Mouse (Mus musculus): Measurements from ENCODE around the gene Dscaml1. TPM values are rescaled to one million over a fixed set of nuclear protein-coding genes. Genes with fewer than 3 reads are reported as not detected.

Dscaml1 gene
- total and polyA plus RNA-seq, 3 experiments = not detected

DNA sequence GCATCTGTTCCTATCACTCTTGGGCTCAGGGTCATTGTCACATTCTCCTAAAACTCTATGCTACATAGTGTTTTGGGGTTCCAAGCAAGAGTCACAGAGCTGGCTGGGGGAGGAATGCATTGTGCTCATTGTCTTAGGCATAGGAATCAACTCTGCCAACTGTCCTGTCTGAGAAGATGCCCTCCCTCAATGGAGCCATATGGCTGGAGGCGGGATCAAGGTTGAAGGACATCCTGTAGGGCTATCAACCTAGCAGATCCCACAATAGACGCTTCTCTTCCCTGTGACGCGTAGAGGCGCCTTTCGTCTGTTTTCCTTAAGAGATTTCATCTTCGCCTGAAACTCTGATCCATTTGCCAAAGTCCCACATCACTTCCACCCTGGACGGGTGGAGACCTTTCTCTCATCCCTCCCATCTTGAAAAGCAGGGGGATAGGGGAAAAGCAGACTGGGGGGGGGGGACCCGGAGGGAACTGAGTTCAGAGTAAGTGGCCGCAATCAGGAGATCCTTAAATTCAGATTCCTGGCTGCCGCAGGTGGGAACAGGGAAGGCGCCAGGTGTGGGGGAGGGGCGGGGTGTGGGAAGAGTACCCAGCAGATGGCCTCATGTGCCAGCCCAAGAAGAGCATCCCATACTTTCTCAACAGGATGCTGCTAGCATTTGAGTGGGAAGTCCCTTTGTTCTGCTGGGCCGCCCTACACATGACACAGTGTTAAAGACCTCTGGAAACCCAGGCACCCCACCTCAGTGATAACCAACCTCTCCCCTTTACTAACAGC, 113.0 kb downstream of the Dscaml1 start:
- Histone ChIP-seq H3K9ac (ENCODE audit: control insufficient read depth, low read depth, low read length, poor library complexity, severe bottlenecking) (no peak overlapping the region), H3K36me3 (ENCODE audit: control insufficient read depth in 1 of 2, insufficient read depth in 2 of 2, low read length in 2 of 2) (no peaks in the 10 kb centered on the region), H3K27me3 (ENCODE audit: control insufficient read depth in 1 of 2, insufficient read depth in 2 of 2, low read length in 2 of 2) (no peaks in the 10 kb centered on the region), H3K4me3 (ENCODE audit: control insufficient read depth in 1 of 2, insufficient read depth in 1 of 2, low read depth in 2 of 2, low read length in 2 of 2) (no peak overlapping the region), H3K79me2 (ENCODE audit: control insufficient read depth, insufficient read depth, low read length, poor library complexity) (no peaks in the 10 kb centered on the region), H3K9me3 (replicated peaks; ENCODE audit: insufficient read depth, low read length) (no peaks in the 10 kb centered on the region), H3K27ac (ENCODE audit: control insufficient read depth, low read depth, low read length) (no peak overlapping the region), H3K4me1 (ENCODE audit: control insufficient read depth in 1 of 2, insufficient read depth in 2 of 2, low read length in 2 of 2) (no peaks in the 10 kb centered on the region)
- no peak for DNase-seq (ENCODE audit: low read depth, low spot score)
- no peak for TF ChIP-seq RAD21 (IDR thresholded peaks at IDR 0.05; ENCODE audit: low read depth, low read length)
- TF ChIP-seq ZKSCAN1 (IDR thresholded peaks at IDR 0.05; ENCODE audit: low read depth, low read length) = no peak
- TF ChIP-seq JUND (IDR thresholded peaks at IDR 0.05; ENCODE audit: low read depth, low read length) = no peak
- no peak for TF ChIP-seq POLR2AphosphoS5 (IDR thresholded peaks at IDR 0.05; ENCODE audit: borderline replicate concordance, low read depth, low read length)
- TF ChIP-seq ZMIZ1 (IDR thresholded peaks at IDR 0.05; ENCODE audit: low read depth, low read length) = no peak
- no peak for TF ChIP-seq MAX (IDR thresholded peaks at IDR 0.05; ENCODE audit: low read length)
- TF ChIP-seq E2F4 (IDR thresholded peaks at IDR 0.05; ENCODE audit: borderline replicate concordance, low read depth, low read length) = no peak
- TF ChIP-seq CTCF (IDR thresholded peaks at IDR 0.05 in 2 of 3, conservative IDR thresholded peaks at IDR 0.05 in 1 of 3; ENCODE audit: control insufficient read depth in 1 of 3, insufficient read depth in 1 of 3, low read depth in 2 of 3, low read length in 3 of 3, poor library complexity in 1 of 3, severe bottlenecking in 1 of 3) = no peak
- no peak for TF ChIP-seq MYC (IDR thresholded peaks at IDR 0.05; ENCODE audit: low read depth, low read length)

GRCm38 (mm10) chr9:45546024-45546638, 119.7 kb downstream of the Dscaml1 start:
- no peak for DNase-seq (ENCODE audit: low read depth, low spot score)
- Histone ChIP-seq H3K9me3 (replicated peaks; ENCODE audit: insufficient read depth, low read length) (no peaks in the 10 kb centered on the region), H3K36me3 (ENCODE audit: control insufficient read depth in 1 of 2, insufficient read depth in 2 of 2, low read length in 2 of 2) (no peaks in the 10 kb centered on the region), H3K9ac (ENCODE audit: control insufficient read depth, low read depth, low read length, poor library complexity, severe bottlenecking) (no peak overlapping the region), H3K4me1 (ENCODE audit: control insufficient read depth in 1 of 2, insufficient read depth in 2 of 2, low read length in 2 of 2) (no peaks in the 10 kb centered on the region), H3K27me3 (ENCODE audit: control insufficient read depth in 1 of 2, insufficient read depth in 2 of 2, low read length in 2 of 2) (no peaks in the 10 kb centered on the region), H3K4me3 (ENCODE audit: control insufficient read depth in 1 of 2, insufficient read depth in 1 of 2, low read depth in 2 of 2, low read length in 2 of 2) (no peak overlapping the region), H3K27ac (ENCODE audit: control insufficient read depth, low read depth, low read length) (no peak overlapping the region), H3K79me2 (ENCODE audit: control insufficient read depth, insufficient read depth, low read length, poor library complexity) (no peaks in the 10 kb centered on the region)
- TF ChIP-seq HCFC1 (IDR thresholded peaks at IDR 0.05; ENCODE audit: low read depth, low read length) = no peak

DNA sequence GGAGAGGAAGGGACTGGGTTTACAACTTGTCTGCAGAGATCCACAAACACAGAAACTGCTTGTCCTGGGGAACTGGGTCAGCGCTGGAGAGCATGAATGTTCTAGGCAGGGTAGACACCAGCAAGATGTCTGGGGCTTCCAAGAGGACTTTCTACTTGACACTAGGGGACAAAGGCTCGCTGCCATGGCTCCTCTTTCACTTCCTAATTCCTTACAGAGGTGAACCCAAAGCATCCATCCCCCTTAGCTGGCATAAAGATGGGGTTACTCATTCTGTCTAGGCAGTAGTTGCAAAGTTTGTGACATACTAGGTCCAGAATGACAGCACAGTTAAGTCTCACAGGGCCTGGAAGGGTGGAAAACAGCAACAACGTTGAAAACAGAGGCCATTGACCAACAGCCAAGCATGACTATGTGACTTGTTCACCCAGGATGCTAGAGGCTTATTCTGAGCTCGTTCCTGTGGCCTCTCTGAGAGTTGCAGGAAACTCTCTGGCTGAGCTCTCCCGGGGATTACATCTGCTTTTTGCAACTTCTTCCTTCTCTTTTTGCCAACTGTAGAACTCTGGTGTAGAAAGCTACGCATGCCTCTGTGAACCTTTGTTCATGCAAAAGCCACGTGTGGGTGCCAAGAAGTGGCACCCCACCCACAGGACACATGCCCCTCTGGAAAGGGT, 120.6 kb downstream of the Dscaml1 start:
- TF ChIP-seq NELFE (IDR thresholded peaks at IDR 0.05; ENCODE audit: low read depth, low read length) (no peak), POLR2AphosphoS5 (IDR thresholded peaks at IDR 0.05; ENCODE audit: borderline replicate concordance, low read depth, low read length) (no peak), JUND (IDR thresholded peaks at IDR 0.05; ENCODE audit: low read depth, low read length) (no peak), POLR2AphosphoS2 (IDR thresholded peaks at IDR 0.05; ENCODE audit: low read length) (no peak), E2F4 (IDR thresholded peaks at IDR 0.05; ENCODE audit: borderline replicate concordance, low read depth, low read length) (no peak), TAL1 (IDR thresholded peaks at IDR 0.05; ENCODE audit: low read length) (no peak), CTCF (IDR thresholded peaks at IDR 0.05 in 2 of 3, conservative IDR thresholded peaks at IDR 0.05 in 1 of 3; ENCODE audit: control insufficient read depth in 1 of 3, insufficient read depth in 1 of 3, low read depth in 2 of 3, low read length in 3 of 3, poor library complexity in 1 of 3, severe bottlenecking in 1 of 3) (no peak)
- Histone ChIP-seq H3K4me3 (ENCODE audit: control insufficient read depth in 1 of 2, insufficient read depth in 1 of 2, low read depth in 2 of 2, low read length in 2 of 2) (no peak overlapping the region), H3K27ac (ENCODE audit: control insufficient read depth, low read depth, low read length) (no peak overlapping the region), H3K27me3 (ENCODE audit: control insufficient read depth in 1 of 2, insufficient read depth in 2 of 2, low read length in 2 of 2) (no peaks in the 10 kb centered on the region), H3K4me1 (ENCODE audit: control insufficient read depth in 1 of 2, insufficient read depth in 2 of 2, low read length in 2 of 2) (no peaks in the 10 kb centered on the region), H3K79me2 (ENCODE audit: control insufficient read depth, insufficient read depth, low read length, poor library complexity) (no peaks in the 10 kb centered on the region), H3K36me3 (ENCODE audit: control insufficient read depth in 1 of 2, insufficient read depth in 2 of 2, low read length in 2 of 2) (no peaks in the 10 kb centered on the region), H3K9me3 (replicated peaks; ENCODE audit: insufficient read depth, low read length) (no peaks in the 10 kb centered on the region), H3K9ac (ENCODE audit: control insufficient read depth, low read depth, low read length, poor library complexity, severe bottlenecking) (no peak overlapping the region)
- no peak for DNase-seq (ENCODE audit: low read depth, low spot score)
